Mouse (Mus musculus): Measurements from ENCODE around the gene Rhot2.

DNA sequence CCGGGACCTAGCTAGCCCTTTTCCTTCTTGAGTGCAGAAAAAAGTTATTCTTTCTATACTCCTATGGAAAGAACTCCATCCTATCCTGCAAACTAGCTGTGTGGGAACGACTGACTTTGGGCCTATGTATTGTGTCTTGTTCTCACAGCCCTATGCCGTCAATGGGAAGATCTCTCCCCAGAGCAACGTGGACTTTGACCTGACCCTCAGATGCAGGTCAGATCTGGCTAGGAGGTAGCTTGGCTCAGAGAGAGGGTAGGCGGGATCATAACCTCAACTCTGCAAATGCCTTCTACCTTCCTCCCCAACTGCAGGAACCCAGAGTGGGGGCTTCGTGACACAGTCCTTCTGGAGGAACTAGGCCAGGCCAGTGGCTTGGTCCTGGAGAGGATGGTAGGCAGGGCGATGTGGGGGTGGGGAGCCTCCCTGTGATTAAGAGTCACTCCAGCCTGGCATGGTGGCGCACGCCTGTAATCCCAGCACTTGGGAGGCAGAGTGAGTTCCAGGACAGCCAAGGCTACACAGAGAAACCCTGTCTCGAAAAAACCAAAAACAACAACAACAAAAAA is 31.8 kb upstream of the Rhot2 start:
- no peak for TF ChIP-seq CTCF (IDR thresholded peaks at IDR 0.05; ENCODE audit: low read depth, low read length)
- TF ChIP-seq TAL1 (conservative IDR thresholded peaks at IDR 0.05; ENCODE audit: low read depth, low read length) = no peak
- no peak for TF ChIP-seq GATA1 (IDR thresholded peaks at IDR 0.05; ENCODE audit: borderline replicate concordance, low read length)
- TF ChIP-seq GATA2 (IDR thresholded peaks at IDR 0.05; ENCODE audit: borderline replicate concordance, low read depth, low read length) = no peak
